38 mouse cellular contexts compared by ENCODE assay signal in genomic region chr12:51988536-51988935, GRCm38 (mm10). TPM values are rescaled to one million over a fixed set of nuclear protein-coding genes. Genes with fewer than 3 reads are reported as not detected.
DNase-seq lines count a peak whose midpoint lies in the region; ATAC-seq and TF ChIP-seq lines count a peak whose summit lies in the region.
"Had no signal": no experiment of that assay in that cellular context is flagged by ENCODE, and none has a peak within 500 bp of the region (broad histone marks: within the 10 kb centered on the region; RNA-seq: fewer than 3 reads in every experiment).

No protein-coding gene starts in this region.

- no peak overlapping the region for H3K4me3 ChIP-seq in stomach, postnatal 0 days (ENCODE audit: low read depth, low read length)
- no peak overlapping the region for H3K4me3 ChIP-seq in neural tube, embryonic 15.5 days (replicated peaks)
- H3K4me3 ChIP-seq: embryonic facial prominence, embryonic 10.5 days; embryonic facial prominence, embryonic 15.5 days; forebrain, embryonic 13.5 days; hindbrain, embryonic 10.5 days; limb, embryonic 10.5 days; limb, embryonic 15.5 days; liver, embryonic 13.5 days; megakaryocyte, embryonic 14.5 days had no signal

- no peak overlapping the region for H3K9ac ChIP-seq in stomach, postnatal 0 days (ENCODE audit: low read length)
- H3K9ac ChIP-seq in neural tube, embryonic 15.5 days (replicated peaks), result no peak overlapping the region
- H3K9ac ChIP-seq: embryonic facial prominence, embryonic 15.5 days; forebrain, embryonic 13.5 days; limb, embryonic 15.5 days; liver, embryonic 13.5 days had no signal

- ATAC-seq in stomach, postnatal 0 days (ENCODE audit: low FRiP score, low TSS enrichment), result no peak; the same call in 1 of the 2 replicates
- no peak for ATAC-seq in neural tube, embryonic 15.5 days (ENCODE audit: low FRiP score)
- ATAC-seq: forebrain, embryonic 13.5 days; hindbrain, embryonic 16.5 days; lung, postnatal 0 days had no signal

- no peak overlapping the region for H3K4me2 ChIP-seq in stomach, postnatal 0 days (replicated peaks; ENCODE audit: low read depth)
- no peak overlapping the region for H3K4me2 ChIP-seq in neural tube, embryonic 15.5 days
- H3K4me2 ChIP-seq: embryonic facial prominence, embryonic 15.5 days; forebrain, embryonic 13.5 days; limb, embryonic 15.5 days; liver, embryonic 13.5 days had no signal

- peak; percentile 27 for DNase-seq in adrenal gland, postnatal 14 days
- DNase-seq in adrenal gland, postnatal 25 days, result no peak
- peak; percentile 14 for DNase-seq in urinary bladder, postnatal 14 days (ENCODE audit: low spot score)
- DNase-seq in urinary bladder, postnatal 10 days (ENCODE audit: low spot score), result no peak
- peak; percentile 48 for DNase-seq in adipocyte (ENCODE audit: low spot score)
- DNase-seq in stomach, postnatal 0 days (ENCODE audit: low spot score), result peak; percentile 13
- no peak for DNase-seq in ovary, postnatal 10 days (ENCODE audit: low spot score)
- DNase-seq: B cell, adult 2 months; cerebellum, adult 8-10 months; cerebellum, postnatal 25 days; gastrocnemius, postnatal 36 days; heart, postnatal 14 days; kidney, adult 2 months; kidney, postnatal 4 days; layer of hippocampus, postnatal 36 days; liver, embryonic 13.5 days; lung, adult 18-20 months; lung, postnatal 4 days; midbrain, embryonic 14.5 days; right cerebral cortex, postnatal 4 days had no signal

- no peaks in the 10 kb centered on the region for H3K27me3 ChIP-seq in stomach, postnatal 0 days (ENCODE audit: control insufficient read depth, insufficient read depth, low read length)
- H3K27me3 ChIP-seq in neural tube, embryonic 15.5 days (replicated peaks), result no peaks in the 10 kb centered on the region
- H3K27me3 ChIP-seq: embryonic facial prominence, embryonic 15.5 days; forebrain, embryonic 13.5 days; limb, embryonic 15.5 days; liver, embryonic 13.5 days had no signal

- H3K36me3 ChIP-seq in stomach, postnatal 0 days (ENCODE audit: control insufficient read depth, insufficient read depth, low read length), result no peaks in the 10 kb centered on the region
- no peaks in the 10 kb centered on the region for H3K36me3 ChIP-seq in neural tube, embryonic 15.5 days
- H3K36me3 ChIP-seq: embryonic facial prominence, embryonic 10.5 days; embryonic facial prominence, embryonic 15.5 days; limb, embryonic 10.5 days; limb, embryonic 15.5 days; liver, embryonic 13.5 days had no signal

- no peaks in the 10 kb centered on the region for H3K9me3 ChIP-seq in stomach, postnatal 0 days (ENCODE audit: control insufficient read depth, low read length)
- no peaks in the 10 kb centered on the region for H3K9me3 ChIP-seq in neural tube, embryonic 15.5 days (replicated peaks)
- H3K9me3 ChIP-seq: embryonic facial prominence, embryonic 10.5 days; embryonic facial prominence, embryonic 15.5 days; forebrain, embryonic 13.5 days; hindbrain, embryonic 10.5 days; limb, embryonic 10.5 days; limb, embryonic 15.5 days; liver, embryonic 13.5 days; megakaryocyte, embryonic 14.5 days had no signal

- TF ChIP-seq CTCF in stomach, postnatal 0 days (IDR thresholded peaks at IDR 0.05; ENCODE audit: low read depth), result no peak

- no peaks in the 10 kb centered on the region for H3K4me1 ChIP-seq in stomach, postnatal 0 days (replicated peaks; ENCODE audit: control insufficient read depth, insufficient read depth)
- H3K4me1 ChIP-seq in neural tube, embryonic 15.5 days, result no peaks in the 10 kb centered on the region
- H3K4me1 ChIP-seq: embryonic facial prominence, embryonic 15.5 days; forebrain, embryonic 13.5 days; hindbrain, embryonic 10.5 days; limb, embryonic 10.5 days; limb, embryonic 15.5 days; liver, embryonic 13.5 days had no signal

- no peak overlapping the region for H3K27ac ChIP-seq in stomach, postnatal 0 days (replicated peaks)
- no peak overlapping the region for H3K27ac ChIP-seq in neural tube, embryonic 15.5 days (replicated peaks)
- H3K27ac ChIP-seq: embryonic facial prominence, embryonic 10.5 days; embryonic facial prominence, embryonic 15.5 days; forebrain, embryonic 13.5 days; hindbrain, embryonic 10.5 days; limb, embryonic 10.5 days; limb, embryonic 15.5 days; liver, embryonic 13.5 days had no signal

- 77% methylated on average over 5 of the region's 5 CpGs for WGBS in stomach, postnatal 0 days
- WGBS in neural tube, embryonic 15.5 days, result 86% methylated on average over 5 of the region's 5 CpGs

- no peak for TF ChIP-seq EP300 in stomach, postnatal 0 days (optimal IDR thresholded peaks at IDR 0.05)

RNA-seq across cellular contexts. Expression of gene Heatr5a, which starts 17.4 kb away (rescaled TPM):
- 16.7 and 18.0 TPM in 2 replicates for total RNA-seq in adrenal gland, postnatal 14 days (2021)
- total RNA-seq in adrenal gland, postnatal 25 days (2021), result 23.6 and 24.4 TPM in 2 replicates
- polyA plus RNA-seq in stomach, postnatal 0 days (2015; fragmentation: Nextera tagmentation; extraction: Ambion mirVana), result 4.1 and 4.5 TPM in 2 replicates
- 5.8 and 6.8 TPM in 2 replicates for polyA plus RNA-seq in neural tube, embryonic 15.5 days (2015; fragmentation: Nextera tagmentation; extraction: Ambion mirVana)

RNA-seq across cellular contexts. Expression of gene Dtd2, which starts 17.8 kb away (rescaled TPM):
- 16.5 and 18.4 TPM in 2 replicates for total RNA-seq in adrenal gland, postnatal 14 days (2021)
- total RNA-seq in adrenal gland, postnatal 25 days (2021), result 17.2 and 39.9 TPM in 2 replicates
- 22.5 and 23.1 TPM in 2 replicates for polyA plus RNA-seq in stomach, postnatal 0 days (2015; fragmentation: Nextera tagmentation; extraction: Ambion mirVana)
- 20.9 and 21.2 TPM in 2 replicates for polyA plus RNA-seq in neural tube, embryonic 15.5 days (2015; fragmentation: Nextera tagmentation; extraction: Ambion mirVana)

RNA-seq across cellular contexts. Expression of gene Gpr33, which starts 39.3 kb away (rescaled TPM):
- total RNA-seq in adrenal gland, postnatal 14 days (2021), result not detected in 2 replicates
- not detected in 2 replicates for total RNA-seq in adrenal gland, postnatal 25 days (2021)
- not detected in 2 replicates for polyA plus RNA-seq in stomach, postnatal 0 days (2015; fragmentation: Nextera tagmentation; extraction: Ambion mirVana)
- not detected in 2 replicates for polyA plus RNA-seq in neural tube, embryonic 15.5 days (2015; fragmentation: Nextera tagmentation; extraction: Ambion mirVana)
- total RNA-seq: gastrocnemius, adult 18-20 months; gastrocnemius, postnatal 36 days; heart, adult 8-10 months; heart, postnatal 14 days; layer of hippocampus, adult 8-10 months; layer of hippocampus, postnatal 36 days; left cerebral cortex, postnatal 10 days had no signal
- polyA plus RNA-seq: embryonic facial prominence, embryonic 10.5 days; embryonic facial prominence, embryonic 15.5 days; forebrain, embryonic 13.5 days; heart, embryonic 14.5 days; hindbrain, embryonic 10.5 days; hindbrain, embryonic 16.5 days; intestine, embryonic 14.5 days; kidney, embryonic 16.5 days; limb, embryonic 10.5 days; limb, embryonic 15.5 days; liver, embryonic 13.5 days; lung, postnatal 0 days; midbrain, embryonic 14.5 days; neural tube, embryonic 11.5 days had no signal

Comparison
In these comparisons a context has a peak if more than half of its experiments do, and no peak if none do; other contexts are left out.
1. DNase-seq: peak in adrenal gland, postnatal 14 days (single experiment), urinary bladder, postnatal 14 days (single experiment), adipocyte (single experiment) and stomach, postnatal 0 days (single experiment); none in adrenal gland, postnatal 25 days (single experiment), urinary bladder, postnatal 10 days (single experiment) and ovary, postnatal 10 days (single experiment).